Comparison of ENCODE assay signal across 26 mouse cellular contexts in genomic region chr1:182802891-182803290, GRCm38 (mm10). TPM values are rescaled to one million over a fixed set of nuclear protein-coding genes. Genes with fewer than 3 reads are reported as not detected.
"Had no signal": no experiment of that assay in that cellular context is flagged by ENCODE, and none has a peak within 500 bp of the region (broad histone marks: within the 10 kb centered on the region; RNA-seq: fewer than 3 reads in every experiment).

No protein-coding gene starts in this region.

- H3K4me3 ChIP-seq: midbrain, embryonic 10.5 days; midbrain, embryonic 12.5 days; myocyte; neural tube, embryonic 13.5 days; neural tube, embryonic 15.5 days had no signal

- H3K9ac ChIP-seq: lung, embryonic 14.5 days; midbrain, embryonic 12.5 days; neural tube, embryonic 13.5 days; neural tube, embryonic 15.5 days had no signal

- H3K27ac ChIP-seq: midbrain, embryonic 10.5 days; midbrain, embryonic 12.5 days; neural tube, embryonic 13.5 days; neural tube, embryonic 15.5 days had no signal

- H3K36me3 ChIP-seq: midbrain, embryonic 10.5 days; midbrain, embryonic 12.5 days; neural tube, embryonic 13.5 days; neural tube, embryonic 15.5 days had no signal

- H3K4me1 ChIP-seq: midbrain, embryonic 12.5 days had no signal

- DNase-seq: lung, embryonic 14.5 days; lung, postnatal 10 days; lung, postnatal 4 days; midbrain, embryonic 14.5 days; retina, postnatal 1 day; right cerebral cortex, adult 18-20 months; right cerebral cortex, postnatal 25 days; right cerebral cortex, postnatal 4 days; spleen, adult 18-20 months; thymus, adult 18-20 months; thymus, postnatal 14 days; thymus, postnatal 36 days had no signal

- H3K9me3 ChIP-seq: midbrain, embryonic 10.5 days; midbrain, embryonic 12.5 days; neural tube, embryonic 13.5 days; neural tube, embryonic 15.5 days had no signal

- H3K27me3 ChIP-seq: midbrain, embryonic 12.5 days; neural tube, embryonic 13.5 days; neural tube, embryonic 15.5 days had no signal

- H3K4me2 ChIP-seq: lung, embryonic 14.5 days; midbrain, embryonic 12.5 days; neural tube, embryonic 13.5 days; neural tube, embryonic 15.5 days had no signal

- ATAC-seq: midbrain, embryonic 16.5 days had no signal

RNA-seq across cellular contexts. Expression of gene Susd4, which starts 39.2 kb away (rescaled TPM):
- total RNA-seq: megakaryocyte, adult 5-6 weeks had no signal

RNA-seq across cellular contexts. Expression of gene Ccdc185, which starts 53.9 kb away (rescaled TPM):
- total RNA-seq: megakaryocyte, adult 5-6 weeks; megakaryocyte-erythroid progenitor cell, adult 5-6 weeks had no signal
- polyA plus RNA-seq: lung, embryonic 14.5 days; lung, embryonic 16.5 days; midbrain, embryonic 10.5 days; midbrain, embryonic 12.5 days; midbrain, embryonic 14.5 days; midbrain, embryonic 16.5 days; myocyte; neural tube, embryonic 11.5 days; neural tube, embryonic 13.5 days; neural tube, embryonic 15.5 days; small intestine, adult 2 months; stomach, embryonic 14.5 days; stomach, embryonic 16.5 days; thymus, postnatal 0 days had no signal
